Mouse (Mus musculus) limb, embryonic 13.5 days (tissue): Measurements from ENCODE around the gene Rsph3b. TPM values are rescaled to one million over a fixed set of nuclear protein-coding genes. Genes with fewer than 3 reads are reported as not detected.
A peak's percentile ranks its signal among the peaks of the same experiment; 100 is the strongest.

ENCODE experiments used
- ATAC-seq: fragments of 200-750 bp; cut with Nextera tagmentation; 2 replicates; pipeline ENCODE4 v1.8.0; 2017; ENCODE audit warnings: low read depth, moderate number of reproducible peaks, moderate TSS enrichment; ENCODE audit not compliant: low FRiP score
- H3K27ac ChIP-seq: fragments of 300-500 bp; sonication (generic); 2 replicates; pipeline ENCODE4 v1.5.1; 2015; ENCODE audit warnings: inconsistent platforms, mild to moderate bottlenecking, moderate library complexity
- H3K27me3 ChIP-seq: fragments of 300-500 bp; sonication (generic); 2 replicates; pipeline ENCODE4 v1.6.1; 2015; ENCODE audit warnings: mild to moderate bottlenecking, inconsistent platforms
- H3K36me3 ChIP-seq: fragments of 300-500 bp; sonication (generic); 2 replicates; pipeline ENCODE4 v1.6.1; 2015; ENCODE audit warnings: inconsistent platforms, mild to moderate bottlenecking, moderate library complexity
- H3K4me1 ChIP-seq: fragments of 300-500 bp; sonication (generic); 2 replicates; pipeline ENCODE4 v1.6.1; 2015; ENCODE audit warnings: inconsistent platforms
- H3K4me2 ChIP-seq: fragments of 300-500 bp; sonication (generic); replicated peaks from 2 replicates; pipeline ENCODE4 v1.6.1; 2015; ENCODE audit warnings: inconsistent platforms, mild to moderate bottlenecking, moderate library complexity
- H3K4me3 ChIP-seq: fragments of 300-500 bp; sonication (generic); 2 replicates; pipeline ENCODE4 v1.5.1; 2015; ENCODE audit warnings: moderate library complexity, mild to moderate bottlenecking, inconsistent platforms
- H3K9ac ChIP-seq: fragments of 300-500 bp; sonication (generic); 2 replicates; pipeline ENCODE4 v1.6.1; 2015; ENCODE audit warnings: mild to moderate bottlenecking, inconsistent platforms
- H3K9me3 ChIP-seq: fragments of 300-500 bp; sonication (generic); 2 replicates; pipeline ENCODE4 v1.6.1; 2016; ENCODE audit warnings: inconsistent platforms
- WGBS: fragments of 180-500 bp; shearing (Covaris S2); methylation state at CpG from one replicate; pipeline ENCODE4 v1.1.7; 2015; 5-methylcytosine and 5-hydroxymethylcytosine counted together
- polyA plus RNA-seq: library from polyadenylated mRNA; unstranded; fragments of >200 nt; fragmentation: Nextera tagmentation; extraction: Ambion mirVana; gene quantifications from 2 replicates; pipeline ENCODE4 v1.2.1, GENCODE M21; 2015

Rsph3b gene
- polyA plus RNA-seq, 1 experiment from 2014 or later = 42.9 TPM

DNA sequence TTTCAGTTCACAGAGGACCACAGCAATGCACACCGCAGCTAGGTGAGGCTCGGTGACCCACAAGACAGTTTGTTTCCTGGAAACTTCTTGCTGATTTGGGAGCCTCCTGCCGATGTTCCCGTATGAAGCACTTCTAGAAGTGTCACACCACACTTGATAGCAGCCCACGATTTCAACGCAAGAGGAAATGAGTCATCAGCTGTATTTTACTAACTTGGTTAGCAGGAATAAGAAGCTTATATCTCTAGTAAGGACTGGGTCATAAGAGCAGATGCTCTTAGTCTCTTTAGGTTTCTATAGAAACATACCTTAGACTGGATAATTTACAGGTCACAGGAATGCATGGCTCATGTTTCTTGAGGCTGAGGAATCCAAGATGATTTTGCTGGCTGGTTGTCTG lies 67.2 kb downstream of the Rsph3b start:
- no peak overlapping the region for H3K4me3 ChIP-seq
- no peak overlapping the region for H3K9ac ChIP-seq
- no peak overlapping the region for H3K27ac ChIP-seq
- WGBS = 86% methylated on average over 6 of the region's 6 CpGs
- H3K4me1 ChIP-seq = no peaks in the 10 kb centered on the region
- H3K9me3 ChIP-seq = no peaks in the 10 kb centered on the region
- H3K4me2 ChIP-seq = no peak overlapping the region
- H3K36me3 ChIP-seq = no peaks in the 10 kb centered on the region
- 0 out of 2 replicates have a peak, but pooled peaks cover 2% of the 10 kb centered on the region for H3K27me3 ChIP-seq
- ATAC-seq = no peak

- no peak for ATAC-seq
- H3K27ac ChIP-seq = no peak overlapping the region
- H3K9me3 ChIP-seq = 0 out of 2 replicates have a peak, but pooled peaks cover 11% of the 10 kb centered on the region
- no peak overlapping the region for H3K9ac ChIP-seq
- no peaks in the 10 kb centered on the region for H3K36me3 ChIP-seq
- peaks cover 24% of the 10 kb centered on the region for H3K4me1 ChIP-seq
- WGBS = 90% methylated on average over 2 of the region's 2 CpGs
- no peaks in the 10 kb centered on the region for H3K27me3 ChIP-seq
- no peak overlapping the region for H3K4me2 ChIP-seq
- H3K4me3 ChIP-seq = no peak overlapping the region
Observed at GRCm38 (mm10) chr17:6871421-6871820, 77.1 kb downstream of the Rsph3b start.

GRCm38 (mm10) chr17:6868810-6869209 lies 79.7 kb downstream of the Rsph3b start:
- Histone ChIP-seq H3K4me1 (peaks cover 48% of the 10 kb centered on the region), H3K4me2 (no peak overlapping the region), H3K9me3 (0 out of 2 replicates have a peak, but pooled peaks cover 5% of the 10 kb centered on the region), H3K36me3 (no peaks in the 10 kb centered on the region), H3K27ac (no peak overlapping the region), H3K9ac (no peak overlapping the region), H3K27me3 (no peaks in the 10 kb centered on the region), H3K4me3 (no peak overlapping the region)
- ATAC-seq = no peak

DNA sequence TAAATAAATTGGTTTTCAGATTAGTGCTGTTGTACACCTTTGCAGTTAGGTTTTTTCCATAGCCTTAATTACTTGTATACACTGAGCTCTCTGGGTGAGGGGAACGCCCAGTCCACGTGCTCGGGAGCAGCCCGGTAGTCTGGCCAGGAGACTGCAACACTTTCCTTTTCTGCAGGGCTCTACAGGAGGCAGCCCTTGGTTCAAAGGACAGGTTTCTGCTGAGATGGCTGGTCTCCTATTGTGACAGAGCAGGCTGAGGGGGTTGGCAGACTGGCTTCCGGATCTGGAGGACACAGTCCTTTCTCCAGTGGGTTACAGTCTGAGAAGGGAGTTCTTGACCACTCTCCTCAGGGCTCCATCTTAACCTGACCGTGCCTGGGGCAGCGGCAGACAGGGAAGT lies 80.7 kb downstream of the Rsph3b start:
- Histone ChIP-seq H3K9me3 (no peaks in the 10 kb centered on the region), H3K27me3 (peaks cover 9% of the 10 kb centered on the region; the same call in 1 of the 2 replicates), H3K27ac (no peak overlapping the region), H3K4me1 (peaks cover 48% of the 10 kb centered on the region), H3K4me2 (no peak overlapping the region), H3K9ac (no peak overlapping the region), H3K36me3 (no peaks in the 10 kb centered on the region), H3K4me3 (no peak overlapping the region)
- ATAC-seq = no peak
- 15% methylated on average over 7 of the region's 7 CpGs for WGBS

GRCm38 (mm10) chr17:6866576-6866975 lies 81.9 kb downstream of the Rsph3b start:
- Histone ChIP-seq H3K27me3 (peaks cover 14% of the 10 kb centered on the region; the same call in 1 of the 2 replicates), H3K9me3 (no peaks in the 10 kb centered on the region), H3K27ac (peak overlapping the region; percentile 48; the same call in 1 of the 2 replicates), H3K9ac (no peak overlapping the region), H3K4me2 (no peak overlapping the region), H3K4me3 (no peak overlapping the region), H3K4me1 (peaks cover 57% of the 10 kb centered on the region), H3K36me3 (no peaks in the 10 kb centered on the region)
- WGBS = 41% methylated on average over 1 of the region's 1 CpGs
- no peak for ATAC-seq

DNA sequence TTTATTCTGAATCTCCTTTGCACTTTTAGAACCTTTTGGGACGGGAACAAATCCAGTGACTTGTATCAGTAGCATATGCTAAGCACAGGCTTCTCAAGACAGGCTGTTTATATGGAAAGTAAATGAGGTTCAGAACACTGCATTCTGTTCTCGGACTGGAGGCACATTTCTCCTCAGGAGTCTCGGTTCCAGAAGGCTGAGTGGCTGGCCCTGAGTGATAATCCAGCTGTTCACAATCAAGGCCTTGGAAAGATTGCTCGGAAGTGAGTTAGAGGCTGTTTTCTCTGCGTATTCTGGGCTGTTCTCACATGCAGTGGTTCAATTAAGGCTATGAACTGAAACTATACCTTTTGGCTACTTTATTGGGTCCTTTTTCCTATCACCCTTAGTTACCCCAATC lies 82.9 kb downstream of the Rsph3b start:
- Histone ChIP-seq H3K36me3 (no peaks in the 10 kb centered on the region), H3K4me2 (peak overlapping the region; percentile 37; the same call in 1 of the 2 replicates), H3K4me1 (peaks cover 66% of the 10 kb centered on the region), H3K27me3 (peaks cover 21% of the 10 kb centered on the region), H3K4me3 (no peak overlapping the region), H3K9ac (no peak overlapping the region), H3K9me3 (no peaks in the 10 kb centered on the region), H3K27ac (no peak overlapping the region; the same call in 1 of the 2 replicates)
- no peak for ATAC-seq
- 19% methylated on average over 5 of the region's 5 CpGs for WGBS

GRCm38 (mm10) chr17:6864869-6865268 lies 83.6 kb downstream of the Rsph3b start:
- Histone ChIP-seq H3K27me3 (peaks cover 25% of the 10 kb centered on the region), H3K9ac (peak overlapping the region; percentile 8; the same call in 1 of the 2 replicates), H3K27ac (no peak overlapping the region), H3K4me2 (peak overlapping the region; percentile 37), H3K9me3 (no peaks in the 10 kb centered on the region), H3K4me3 (no peak overlapping the region), H3K36me3 (no peaks in the 10 kb centered on the region), H3K4me1 (peaks cover 71% of the 10 kb centered on the region)
- ATAC-seq = no peak
- WGBS = 12% methylated on average over 13 of the region's 13 CpGs

- WGBS = 80% methylated on average over 6 of the region's 6 CpGs
- no peaks in the 10 kb centered on the region for H3K9me3 ChIP-seq
- H3K4me2 ChIP-seq = no peak overlapping the region
- H3K27ac ChIP-seq = no peak overlapping the region
- H3K9ac ChIP-seq = no peak overlapping the region
- H3K27me3 ChIP-seq = peaks cover 32% of the 10 kb centered on the region
- no peak for ATAC-seq
- H3K4me1 ChIP-seq = peaks cover 66% of the 10 kb centered on the region
- no peak overlapping the region for H3K4me3 ChIP-seq
- H3K36me3 ChIP-seq = no peaks in the 10 kb centered on the region
Observed at GRCm38 (mm10) chr17:6863521-6863920, 85.0 kb downstream of the Rsph3b start.

DNA sequence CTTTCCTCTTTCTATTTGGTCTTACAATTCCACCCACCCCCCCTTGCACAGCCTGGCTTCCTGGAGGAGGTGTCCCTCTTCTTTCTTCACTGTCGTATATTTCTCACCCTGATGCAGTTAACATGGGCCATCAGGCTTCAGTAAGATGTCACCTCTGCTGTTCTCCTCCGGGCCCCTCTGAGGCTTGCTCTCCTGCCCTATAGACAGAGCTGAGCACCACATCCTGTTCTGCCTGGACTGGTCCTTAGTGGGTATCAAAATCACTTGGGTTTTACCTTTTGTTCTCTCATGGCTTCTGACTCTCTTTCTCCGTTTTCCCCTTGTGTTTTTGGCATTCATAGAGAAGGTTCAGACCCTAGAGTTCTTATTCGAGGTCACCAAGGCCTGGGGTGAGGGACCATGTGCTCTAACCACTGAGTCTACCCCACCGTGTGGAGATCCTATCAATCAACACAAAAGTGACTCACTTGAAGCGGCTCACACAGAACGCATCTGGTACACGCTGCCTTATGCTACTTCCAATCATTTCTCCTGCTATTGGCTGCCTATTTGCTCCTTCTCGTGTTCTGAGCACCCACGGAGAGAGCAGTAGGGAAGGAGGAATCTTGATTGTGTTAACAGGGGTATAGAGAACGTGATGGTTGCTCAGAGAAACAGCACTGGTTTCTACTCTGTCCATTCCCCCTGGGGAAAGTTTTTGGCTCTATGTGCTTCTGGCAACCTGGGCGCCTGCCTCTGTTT lies 86.3 kb downstream of the Rsph3b start:
- Histone ChIP-seq H3K9ac (0 out of 2 replicates have a peak overlapping the region, but pooled peaks have one; percentile 40), H3K27ac (no peak overlapping the region), H3K4me1 (peaks cover 55% of the 10 kb centered on the region), H3K4me3 (no peak overlapping the region), H3K27me3 (peaks cover 32% of the 10 kb centered on the region), H3K36me3 (no peaks in the 10 kb centered on the region), H3K4me2 (peak overlapping the region; percentile 58), H3K9me3 (no peaks in the 10 kb centered on the region)
- ATAC-seq = no peak
- WGBS = 55% methylated on average over 12 of the region's 12 CpGs

DNA sequence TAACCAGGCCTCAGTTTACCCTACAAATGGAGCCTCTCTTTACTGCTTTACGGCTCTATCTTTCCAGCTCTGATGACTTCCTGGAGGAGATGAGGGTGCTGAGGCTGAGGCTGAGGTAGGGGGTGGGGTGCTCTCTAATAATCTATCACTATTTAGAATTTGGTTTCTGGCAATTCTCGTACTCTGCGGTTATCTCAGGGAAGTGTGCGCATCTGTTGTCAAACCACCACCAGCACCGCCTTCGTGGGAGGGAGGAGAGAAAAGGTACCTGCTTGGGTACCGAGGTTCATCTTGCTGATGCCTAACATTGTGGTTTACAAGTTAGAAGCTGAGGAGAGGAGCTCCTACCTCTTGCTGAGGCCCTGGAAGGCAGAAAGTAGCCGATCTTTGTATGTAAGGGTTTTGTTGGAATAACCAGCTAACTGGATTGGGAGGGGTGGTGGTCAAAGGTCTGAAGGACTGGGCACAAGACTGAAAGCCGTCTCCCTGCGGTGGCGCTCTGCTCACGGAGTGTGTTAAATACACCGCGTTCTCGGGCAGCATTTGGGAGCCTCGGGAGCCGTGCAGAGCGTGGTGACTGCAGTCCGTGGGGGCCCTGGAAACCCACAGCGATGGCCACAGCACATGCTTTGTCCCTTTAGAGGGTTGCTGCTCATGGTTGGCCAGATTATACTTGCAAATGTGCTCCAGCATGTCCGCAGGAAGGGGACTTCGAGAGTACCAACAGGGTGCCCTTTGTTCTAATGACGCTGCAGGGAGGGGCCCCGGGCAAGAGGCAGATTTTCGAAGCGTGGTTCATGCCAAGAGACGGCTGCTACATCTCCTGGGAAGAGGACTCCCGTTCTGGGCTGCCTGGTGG lies 87.1 kb downstream of the Rsph3b start:
- Histone ChIP-seq H3K9me3 (no peaks in the 10 kb centered on the region), H3K4me3 (peak overlapping the region; percentile 24), H3K9ac (peak overlapping the region; percentile 40), H3K27me3 (peaks cover 32% of the 10 kb centered on the region), H3K4me1 (peaks cover 47% of the 10 kb centered on the region), H3K4me2 (peak overlapping the region; percentile 58), H3K36me3 (no peaks in the 10 kb centered on the region), H3K27ac (no peak overlapping the region)
- peak; percentile 26 for ATAC-seq
- 6% methylated on average over 28 of the region's 28 CpGs for WGBS

- ATAC-seq = no peak
- H3K9me3 ChIP-seq = no peaks in the 10 kb centered on the region
- H3K4me3 ChIP-seq = no peak overlapping the region
- H3K27me3 ChIP-seq = peaks cover 32% of the 10 kb centered on the region
- 12% methylated on average over 12 of the region's 12 CpGs for WGBS
- peak overlapping the region; percentile 25; the same call in 1 of the 2 replicates for H3K4me2 ChIP-seq
- H3K27ac ChIP-seq = no peak overlapping the region
- H3K4me1 ChIP-seq = peaks cover 38% of the 10 kb centered on the region
- no peaks in the 10 kb centered on the region for H3K36me3 ChIP-seq
- no peak overlapping the region for H3K9ac ChIP-seq
Observed at GRCm38 (mm10) chr17:6860491-6860897, 88.0 kb downstream of the Rsph3b start.

DNA sequence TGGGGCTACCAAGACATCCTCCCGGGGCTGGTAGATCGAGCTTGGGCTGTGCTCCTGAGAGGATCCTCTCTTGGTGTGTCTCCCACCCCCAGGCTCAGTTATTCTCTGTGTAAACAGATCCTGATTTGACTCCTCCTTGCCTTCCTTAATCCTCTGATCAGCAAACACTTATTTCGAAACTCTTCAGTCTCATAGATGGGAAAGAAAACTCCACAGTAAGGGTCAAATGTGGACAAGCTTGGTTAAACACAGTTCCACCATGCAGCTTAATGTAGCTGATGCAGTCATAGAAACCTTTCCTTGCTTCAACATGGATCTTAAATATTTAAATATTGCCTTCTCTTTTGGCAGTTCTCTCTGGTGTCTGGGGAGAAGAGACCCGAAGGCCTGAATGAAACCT lies 88.4 kb downstream of the Rsph3b start:
- 37% methylated on average over 4 of the region's 4 CpGs for WGBS
- Histone ChIP-seq H3K9ac (no peak overlapping the region), H3K36me3 (no peaks in the 10 kb centered on the region), H3K4me2 (no peak overlapping the region), H3K9me3 (no peaks in the 10 kb centered on the region), H3K27me3 (peaks cover 32% of the 10 kb centered on the region), H3K4me1 (peaks cover 33% of the 10 kb centered on the region), H3K27ac (no peak overlapping the region), H3K4me3 (no peak overlapping the region)
- no peak; the same call in 1 of the 2 replicates for ATAC-seq
